Mouse (Mus musculus) embryonic facial prominence, embryonic 14.5 days (tissue): ENCODE data around the gene Rpl12. TPM values are rescaled to one million over a fixed set of nuclear protein-coding genes. Genes with fewer than 3 reads are reported as not detected.
A peak's percentile ranks its signal among the peaks of the same experiment; 100 is the strongest.

Experiments
- ATAC-seq: fragments of 200-750 bp; cut with Nextera tagmentation; 2 replicates; pipeline ENCODE4 v1.8.0; 2017; ENCODE audit warnings: low read depth, moderate number of reproducible peaks, moderate TSS enrichment
- DNase-seq: peaks from one replicate; pipeline ENCODE4 v3.0.0-alpha.2; 2015; ENCODE audit warnings: low spot score
- H3K27ac ChIP-seq: fragments of 300-500 bp; sonication (generic); replicated peaks from 2 replicates; pipeline ENCODE4 v1.5.1; 2014; ENCODE audit warnings: low read depth, mild to moderate bottlenecking, low read length, moderate library complexity
- H3K27me3 ChIP-seq: fragments of 300-500 bp; sonication (generic); replicated peaks from 2 replicates; pipeline ENCODE4 v1.6.1; 2014; ENCODE audit warnings: low read length; ENCODE audit not compliant: control insufficient read depth, insufficient read depth
- H3K36me3 ChIP-seq: fragments of 300-500 bp; sonication (generic); 2 replicates; pipeline ENCODE4 v1.6.1; 2014; ENCODE audit warnings: low read length, mixed read lengths; ENCODE audit not compliant: control insufficient read depth, insufficient read depth
- H3K4me1 ChIP-seq: fragments of 300-500 bp; sonication (generic); 2 replicates; pipeline ENCODE4 v1.6.1; 2014; ENCODE audit warnings: antibody characterized with exemption, low read length; ENCODE audit not compliant: control insufficient read depth, insufficient read depth
- H3K4me2 ChIP-seq: fragments of 300-500 bp; sonication (generic); 2 replicates; pipeline ENCODE4 v1.6.1; 2014; ENCODE audit warnings: low read depth, mild to moderate bottlenecking, low read length, moderate library complexity, mixed read lengths
- H3K4me3 ChIP-seq: fragments of 300-500 bp; sonication (generic); 2 replicates; pipeline ENCODE4 v1.5.1; 2014; ENCODE audit warnings: low read depth, mild to moderate bottlenecking, low read length
- H3K9ac ChIP-seq: fragments of 300-500 bp; sonication (generic); 2 replicates; pipeline ENCODE4 v1.6.1; 2014; ENCODE audit warnings: low read depth, mild to moderate bottlenecking, low read length, moderate library complexity, mixed read lengths
- H3K9me3 ChIP-seq: fragments of 300-500 bp; sonication (generic); 2 replicates; pipeline ENCODE4 v1.6.1; 2016; ENCODE audit warnings: low read length; ENCODE audit not compliant: control insufficient read depth
- WGBS: fragments of 180-500 bp; shearing (Covaris S2); extraction: QIAGEN DNeasy Blood & Tissue Kit; methylation state at CpG from one replicate; pipeline ENCODE4 v1.1.7; 2014; 5-methylcytosine and 5-hydroxymethylcytosine counted together
- polyA plus RNA-seq: library from polyadenylated mRNA; unstranded; fragments of >200 nt; fragmentation: Nextera tagmentation; extraction: Ambion mirVana; gene quantifications from 2 replicates; pipeline ENCODE4 v1.2.1, GENCODE M21; 2014

The Rpl12 gene
- polyA plus RNA-seq, 1 experiment from 2014 or later: 237 TPM

GRCm38 (mm10) chr2:32962062-32962874, 909 bp downstream of the Rpl12 start:
- Histone ChIP-seq H3K27ac (peak overlapping the region; percentile 88), H3K9me3 (no peaks in the 10 kb centered on the region)
- no peak for DNase-seq

DNA sequence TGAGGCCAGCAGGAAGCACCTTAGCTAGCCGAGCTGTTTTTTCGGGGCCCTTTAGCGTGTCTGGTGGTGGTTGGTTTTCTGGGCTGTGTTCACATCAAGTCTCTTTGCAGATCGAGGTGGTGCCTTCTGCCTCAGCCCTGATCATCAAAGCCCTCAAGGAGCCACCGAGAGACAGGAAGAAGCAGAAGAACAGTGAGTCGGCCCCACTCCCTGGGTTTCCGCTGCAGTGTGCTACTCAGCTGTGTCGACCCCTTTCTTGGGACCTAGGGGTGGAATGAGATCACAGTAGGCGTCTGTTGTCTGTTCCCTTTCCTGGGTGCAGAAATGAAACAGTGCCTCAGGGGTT, 1.5 kb downstream of the Rpl12 start:
- Histone ChIP-seq H3K4me3 (peak overlapping the region; percentile 51), H3K9ac (peak overlapping the region; percentile 95), H3K4me2 (peak overlapping the region; percentile 64), H3K36me3 (peaks cover 27% of the 10 kb centered on the region), H3K4me1 (peaks cover 21% of the 10 kb centered on the region), H3K27ac (peak overlapping the region; percentile 88), H3K27me3 (no peaks in the 10 kb centered on the region), H3K9me3 (no peaks in the 10 kb centered on the region)
- WGBS: 4% methylated on average over 9 of the region's 9 CpGs
- ATAC-seq (no peak), DNase-seq (no peak)

More at GRCm38 (mm10) chr2:32962062-32962874, 909 bp downstream of the Rpl12 start:
- H3K4me2 ChIP-seq: peak overlapping the region; percentile 64
- peaks cover 31% of the 10 kb centered on the region for H3K36me3 ChIP-seq
- peak overlapping the region; percentile 51 for H3K4me3 ChIP-seq
- peaks cover 17% of the 10 kb centered on the region for H3K4me1 ChIP-seq
- no peak for ATAC-seq
- H3K27me3 ChIP-seq: no peaks in the 10 kb centered on the region
- H3K9ac ChIP-seq: peak overlapping the region; percentile 95
- WGBS: 1% methylated on average over 32 of the region's 33 CpGs

DNA sequence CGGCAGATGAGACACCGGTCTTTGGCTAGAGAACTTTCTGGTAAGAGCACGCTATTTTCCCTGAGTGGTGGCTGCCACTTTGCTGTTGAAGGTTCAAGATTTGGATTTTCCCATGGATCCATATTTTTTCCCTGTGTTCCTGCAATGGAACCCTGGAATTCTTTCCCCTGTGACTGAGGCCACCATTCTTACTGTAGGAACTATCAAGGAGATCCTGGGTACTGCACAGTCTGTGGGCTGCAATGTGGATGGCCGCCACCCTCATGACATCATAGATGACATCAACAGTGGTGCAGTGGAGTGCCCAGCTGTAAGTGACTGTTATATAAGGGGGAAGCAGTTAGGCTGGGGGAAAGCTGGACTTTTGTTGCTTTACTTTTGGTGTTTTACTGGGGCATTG, 2.2 kb downstream of the Rpl12 start:
- Histone ChIP-seq H3K36me3 (peaks cover 24% of the 10 kb centered on the region), H3K27ac (no peak overlapping the region), H3K9me3 (no peaks in the 10 kb centered on the region), H3K4me1 (peaks cover 24% of the 10 kb centered on the region), H3K4me2 (peak overlapping the region; percentile 64), H3K9ac (peak overlapping the region; percentile 95; the same call in 1 of the 2 replicates), H3K4me3 (peak overlapping the region; percentile 51), H3K27me3 (no peaks in the 10 kb centered on the region)
- 56% methylated on average over 4 of the region's 4 CpGs for WGBS
- no peak for ATAC-seq
- no peak for DNase-seq

GRCm38 (mm10) chr2:32963981-32964380, 2.6 kb downstream of the Rpl12 start:
- DNase-seq: no peak
- Histone ChIP-seq H3K27me3 (no peaks in the 10 kb centered on the region), H3K4me1 (peaks cover 24% of the 10 kb centered on the region), H3K4me3 (peak overlapping the region; percentile 51), H3K27ac (no peak overlapping the region), H3K36me3 (peaks cover 24% of the 10 kb centered on the region), H3K9me3 (no peaks in the 10 kb centered on the region), H3K9ac (peak overlapping the region; percentile 21; the same call in 1 of the 2 replicates), H3K4me2 (peak overlapping the region; percentile 64)
- 79% methylated on average over 1 of the region's 1 CpGs for WGBS
- no peak for ATAC-seq

- peaks cover 24% of the 10 kb centered on the region for H3K4me1 ChIP-seq
- no peaks in the 10 kb centered on the region for H3K9me3 ChIP-seq
- 31% methylated on average over 10 of the region's 10 CpGs for WGBS
- H3K9ac ChIP-seq: peak overlapping the region; percentile 25; the same call in 1 of the 2 replicates
- DNase-seq (no peak), ATAC-seq (no peak)
- no peak overlapping the region for H3K4me2 ChIP-seq
- no peak overlapping the region for H3K4me3 ChIP-seq
- no peak overlapping the region for H3K27ac ChIP-seq
- peaks cover 24% of the 10 kb centered on the region for H3K36me3 ChIP-seq
- no peaks in the 10 kb centered on the region for H3K27me3 ChIP-seq
Measured at GRCm38 (mm10) chr2:32964659-32965457, 3.5 kb downstream of the Rpl12 start.

DNA sequence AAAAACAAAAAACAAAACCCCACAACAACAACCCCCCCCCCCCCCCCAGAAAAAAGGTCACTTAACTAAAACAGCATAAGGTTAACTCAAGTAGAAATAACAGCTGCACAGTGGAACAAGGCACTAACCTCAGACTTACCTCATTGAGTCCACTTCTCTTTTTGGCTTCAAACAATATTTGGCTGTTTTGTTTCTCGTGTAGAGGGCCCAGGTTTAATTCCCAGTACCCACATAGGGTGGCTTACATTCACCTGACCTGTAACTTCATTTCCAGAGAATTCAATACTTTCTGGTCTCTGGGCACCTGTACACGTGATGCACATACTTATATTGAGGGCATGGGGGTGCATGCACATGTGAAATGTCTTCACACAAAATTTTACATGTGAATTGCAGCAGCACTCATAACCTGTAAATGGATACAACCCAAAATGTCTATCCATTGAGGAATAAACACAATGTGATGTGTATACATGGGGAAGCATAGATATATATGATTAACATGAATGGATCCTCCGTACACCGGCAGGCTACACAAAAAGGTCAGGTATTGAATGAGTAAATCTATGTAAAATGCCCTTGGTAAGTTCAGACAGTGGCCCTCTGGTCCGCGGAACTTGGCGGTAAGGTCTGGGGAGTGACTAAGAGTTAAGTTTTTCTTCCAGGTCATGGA, 4.3 kb downstream of the Rpl12 start:
- H3K27me3 ChIP-seq: no peaks in the 10 kb centered on the region
- DNase-seq: no peak
- H3K9me3 ChIP-seq: no peaks in the 10 kb centered on the region
- H3K36me3 ChIP-seq: peaks cover 24% of the 10 kb centered on the region
- ATAC-seq: no peak
- WGBS: 15% methylated on average over 7 of the region's 7 CpGs
- peak overlapping the region; percentile 58 for H3K27ac ChIP-seq
- peak overlapping the region; percentile 70 for H3K4me3 ChIP-seq
- H3K9ac ChIP-seq: no peak overlapping the region
- H3K4me1 ChIP-seq: peaks cover 21% of the 10 kb centered on the region
- H3K4me2 ChIP-seq: peak overlapping the region; percentile 93; the same call in 1 of the 2 replicates

DNA sequence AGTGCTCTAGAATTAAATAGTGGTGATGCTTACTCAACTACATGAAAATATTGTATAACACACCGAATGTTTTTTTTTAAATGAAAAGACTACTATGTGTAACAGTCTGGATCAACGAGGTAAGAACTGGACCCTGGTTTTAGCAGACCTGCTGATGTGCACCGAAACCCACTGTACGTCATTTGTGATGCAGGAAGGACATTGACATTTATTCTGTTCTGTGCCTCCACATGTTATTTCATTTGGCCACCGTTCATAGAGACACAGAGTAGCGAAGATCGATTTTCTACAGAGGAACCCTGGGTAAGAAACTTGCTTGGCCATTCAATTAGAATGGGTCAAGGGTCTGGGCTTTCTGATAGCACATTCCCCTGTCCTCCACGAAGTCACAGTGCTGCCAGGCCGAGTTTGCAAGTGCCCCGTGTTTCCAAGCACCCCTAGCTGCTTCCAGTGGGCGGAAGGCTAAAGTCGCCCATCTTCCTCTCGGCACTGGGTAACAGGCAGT, 4.9 kb downstream of the Rpl12 start:
- Histone ChIP-seq H3K4me2 (peak overlapping the region; percentile 93), H3K9ac (peak overlapping the region; percentile 84), H3K9me3 (no peaks in the 10 kb centered on the region), H3K27me3 (no peaks in the 10 kb centered on the region), H3K4me1 (peaks cover 18% of the 10 kb centered on the region), H3K27ac (peak overlapping the region; percentile 98), H3K4me3 (peak overlapping the region; percentile 70), H3K36me3 (peaks cover 24% of the 10 kb centered on the region)
- WGBS: 10% methylated on average over 13 of the region's 13 CpGs
- DNase-seq (no peak), ATAC-seq (no peak)
